Mouse (Mus musculus) left cerebral cortex, postnatal 36 days (tissue): ENCODE data around the gene Cxxc4. TPM values are rescaled to one million over a fixed set of nuclear protein-coding genes. Genes with fewer than 3 reads are reported as not detected.
"Not testable (repeated sequence)": the region's sequence is repeated elsewhere in the genome, so short reads cannot be mapped to it uniquely, and the experiment has no call there.

ENCODE experiments used
- DNase-seq, 2 experiments: peaks; one replicate each; pipeline ENCODE4 v3.0.0; 2021 to 2022; ENCODE audit warnings: low spot score in 2 of 2, mixed read lengths in 1 of 2
- intact Hi-C: fragments of 180-260 bp; cut with DNase I; formaldehyde crosslinking; loops from one replicate; pipeline ENCODE4 v1.15.1; 2025
- total RNA-seq, 2 experiments: library from RNA; stranded (reverse); gene quantifications; 2 replicates each; pipeline ENCODE4 v1.2.3; 2021

Cxxc4 gene
- 10 to 100 TPM; 20.9 to 27.9 TPM for total RNA-seq

DNA sequence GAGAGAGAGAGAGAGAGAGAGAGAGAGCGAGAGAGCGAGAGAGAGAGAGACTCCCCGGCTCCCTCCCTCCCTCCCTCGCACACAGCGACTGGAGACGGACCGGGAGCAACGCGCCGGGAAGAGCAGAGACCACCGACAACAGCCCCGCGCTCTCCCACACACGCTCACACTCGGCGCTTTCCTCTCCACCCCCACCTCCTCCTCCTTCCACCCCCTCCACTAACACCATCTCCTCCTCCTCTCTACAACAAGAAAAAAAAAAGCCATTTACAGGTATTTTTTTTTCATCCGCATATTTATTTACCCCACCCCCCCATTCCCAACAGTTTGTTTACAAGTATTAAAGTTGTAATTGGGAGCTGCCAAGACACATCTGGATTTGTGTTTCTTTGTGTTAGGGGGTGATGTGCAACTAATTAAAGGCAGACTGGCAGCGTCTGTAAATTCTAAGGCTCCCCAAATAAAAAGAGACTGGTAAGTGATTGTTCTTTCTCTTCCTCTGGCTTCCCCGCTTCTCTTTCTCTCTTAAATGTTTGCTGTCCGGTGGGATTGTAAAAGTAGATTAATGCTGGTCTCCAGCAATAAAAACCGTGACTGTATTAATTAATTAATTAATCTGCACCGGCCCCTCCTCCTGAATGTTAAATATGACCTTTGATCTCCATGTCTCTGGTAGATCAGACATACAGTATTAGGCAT is at the start of gene Cxxc4:
Cxxc4 (plus strand) TSS at position 71 of the 699 bp plus-strand sequence.
- intact Hi-C loops: loop anchor here (5.0 to 10.0 kb wide), 2 partner anchors 378 to 694 kb away; no protein-coding TSS in a partner anchor
- no peak for DNase-seq

DNA sequence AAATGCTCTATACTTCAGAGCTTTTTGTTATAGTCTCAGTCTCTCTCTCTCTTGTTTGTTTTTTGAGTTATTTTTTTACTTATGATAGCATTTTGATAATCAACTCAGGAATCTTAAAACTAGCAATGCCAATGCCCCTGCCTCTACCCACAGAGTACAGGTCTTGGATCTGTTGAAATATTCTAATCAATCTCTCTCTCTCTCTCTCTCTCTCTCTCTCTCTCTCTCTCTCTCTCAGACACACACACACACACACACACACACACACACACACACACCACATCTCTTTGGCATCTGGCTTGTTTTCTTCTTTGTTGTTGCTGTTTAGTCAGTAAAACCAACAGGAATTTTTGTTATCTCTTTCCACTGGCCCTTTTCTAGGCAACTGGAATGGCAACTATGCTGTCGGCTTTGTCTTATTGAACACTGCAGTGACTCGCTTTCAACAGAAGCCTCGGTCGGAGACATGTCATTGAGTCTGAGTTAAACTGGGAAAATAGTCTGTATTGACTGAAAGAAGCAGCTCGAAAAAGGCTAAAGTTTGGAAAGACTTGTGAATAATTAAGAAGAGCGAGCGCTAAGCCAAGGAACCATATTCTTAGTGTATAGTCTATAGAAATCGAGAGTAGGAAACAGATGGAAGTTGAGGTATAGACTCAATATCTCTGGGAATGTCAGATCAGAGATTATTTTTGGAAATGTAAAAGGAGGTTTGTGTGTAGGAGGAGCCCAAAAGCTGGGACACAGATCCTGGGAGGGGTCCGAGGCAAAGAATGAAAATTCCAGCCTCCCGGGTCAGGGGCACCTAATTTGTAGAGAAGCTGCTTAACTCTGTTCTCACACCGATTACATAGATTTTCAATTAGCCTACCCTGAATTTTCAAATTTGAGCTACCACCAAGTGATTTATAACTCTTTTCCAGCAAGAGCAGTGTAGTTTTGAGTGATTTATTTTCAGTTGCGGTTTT is 47.0 kb upstream of the Cxxc4 start:
- no peak for DNase-seq
- intact Hi-C loops: no loop called here

DNA sequence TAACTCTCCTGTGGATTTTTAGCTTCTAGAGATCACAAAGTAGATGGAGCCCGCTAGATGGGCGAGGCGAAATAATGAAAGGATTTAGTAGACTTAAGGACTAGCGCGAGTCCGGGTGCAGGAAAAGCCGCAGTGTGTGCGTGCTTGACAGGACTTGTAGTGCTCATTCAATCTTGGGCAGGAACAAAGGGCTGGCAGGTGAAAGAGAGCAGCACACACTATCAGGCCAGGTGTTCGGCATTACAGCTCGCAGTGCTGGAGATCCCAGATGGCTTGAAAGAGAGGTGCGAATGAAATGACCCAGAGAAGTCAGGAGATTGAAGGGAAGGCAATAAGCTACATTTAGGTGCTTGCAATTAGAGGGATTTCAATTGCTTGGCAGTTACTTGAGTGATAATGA is 46.2 kb upstream of the Cxxc4 start:
- peak in 1 of 2 experiments; percentile 10 for DNase-seq
- intact Hi-C loops: no loop called here

DNA sequence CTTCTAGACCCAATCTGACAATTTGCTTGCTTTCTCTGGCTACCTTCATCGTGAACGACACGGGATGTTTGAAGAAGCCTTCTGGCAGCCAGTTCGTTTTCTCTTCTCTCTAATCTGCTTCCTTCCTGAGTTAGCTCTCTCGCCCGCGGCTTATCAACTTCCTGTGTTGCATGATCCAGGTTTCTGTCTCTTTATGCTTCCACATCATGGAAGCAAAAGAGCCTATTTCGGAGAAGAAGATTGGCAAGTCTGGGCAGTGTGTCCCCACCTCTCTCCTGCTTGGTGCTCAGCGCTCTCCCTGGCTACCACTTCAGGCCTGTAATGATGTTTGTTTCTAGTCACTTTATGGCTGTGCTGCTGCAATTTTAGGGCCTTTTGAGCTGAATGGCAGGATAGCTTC is 36.4 kb upstream of the Cxxc4 start:
- intact Hi-C loops: no loop called here
- no peak for DNase-seq

DNA sequence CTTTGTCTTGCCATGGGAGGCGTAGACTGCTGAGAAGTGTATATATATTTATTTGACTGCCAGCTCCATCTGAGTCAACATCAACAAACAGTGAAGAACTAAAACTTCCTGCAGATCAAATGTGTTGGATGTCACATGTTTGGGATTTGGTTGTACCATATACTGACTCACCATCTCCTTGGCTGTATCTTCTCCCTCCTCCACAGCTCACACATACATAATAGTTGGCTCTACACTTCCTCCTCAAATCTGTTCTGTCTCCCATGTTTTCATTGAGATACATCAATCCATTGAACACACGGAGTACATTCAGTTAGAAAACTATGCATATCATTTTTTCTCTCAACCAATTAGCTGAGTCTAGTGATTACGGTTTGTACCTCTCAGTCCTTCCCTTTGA is 29.7 kb upstream of the Cxxc4 start:
- intact Hi-C loops: no loop called here
- no peak for DNase-seq

DNA sequence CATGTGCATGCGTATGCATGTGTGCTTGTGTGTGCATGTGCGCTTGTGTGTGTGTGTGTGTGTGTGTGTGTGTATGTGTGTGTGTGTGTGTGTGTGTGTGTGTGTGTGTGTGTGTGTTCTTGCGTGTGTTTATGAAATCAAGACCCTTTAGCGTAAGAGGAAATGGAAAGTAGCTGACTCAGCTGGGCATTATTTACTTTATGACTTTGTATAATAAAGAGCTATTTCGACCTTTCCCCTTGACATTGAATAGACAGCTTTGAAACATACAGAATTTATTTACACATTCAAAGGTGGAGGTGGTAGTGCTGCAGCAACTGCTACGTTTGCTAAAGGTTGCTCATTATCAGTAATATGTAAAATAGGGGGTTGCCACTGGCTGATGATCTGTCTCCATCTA is 25.3 kb upstream of the Cxxc4 start:
- DNase-seq: no peak
- intact Hi-C loops: no loop called here

DNA sequence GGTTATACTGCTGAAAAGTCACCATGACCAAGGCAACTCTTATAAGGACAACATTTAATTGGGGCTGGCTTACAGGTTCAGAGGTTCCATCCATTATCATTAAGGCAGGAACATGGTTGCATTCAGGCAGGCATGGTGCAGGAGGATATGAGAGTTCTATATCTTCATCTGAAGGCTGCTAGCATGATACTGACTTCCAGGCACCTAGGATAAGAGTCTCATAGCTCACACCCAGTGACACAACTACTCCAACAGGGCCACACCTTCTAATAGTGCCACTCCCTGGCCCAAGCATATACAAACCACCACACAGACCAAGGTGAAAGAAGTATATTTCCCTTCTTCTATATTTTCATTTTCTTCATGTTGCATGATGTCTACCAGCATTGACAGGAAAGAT is 16.4 kb upstream of the Cxxc4 start:
- DNase-seq, intact Hi-C loops: not testable (repeated sequence)

DNA sequence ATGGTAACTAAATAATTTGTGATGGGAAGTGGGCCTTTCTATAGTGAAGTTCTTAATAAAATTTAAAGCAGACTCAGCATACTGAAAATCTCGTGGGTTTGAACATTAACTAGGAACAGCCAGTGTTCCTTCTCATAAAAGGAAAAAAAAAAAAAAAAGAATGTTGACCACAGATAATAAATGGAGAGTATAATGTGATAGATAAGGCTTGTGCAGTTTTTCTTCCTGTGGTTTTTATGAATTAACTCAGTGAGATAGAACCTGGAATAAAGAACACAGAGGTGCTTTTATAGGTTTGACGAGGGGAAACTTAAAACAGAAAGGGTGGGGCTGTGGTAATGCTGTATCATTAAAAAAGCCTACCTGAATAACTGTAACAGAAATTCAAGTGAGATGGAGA is 15.3 kb upstream of the Cxxc4 start:
- no peak for DNase-seq
- intact Hi-C loops: no loop called here

DNA sequence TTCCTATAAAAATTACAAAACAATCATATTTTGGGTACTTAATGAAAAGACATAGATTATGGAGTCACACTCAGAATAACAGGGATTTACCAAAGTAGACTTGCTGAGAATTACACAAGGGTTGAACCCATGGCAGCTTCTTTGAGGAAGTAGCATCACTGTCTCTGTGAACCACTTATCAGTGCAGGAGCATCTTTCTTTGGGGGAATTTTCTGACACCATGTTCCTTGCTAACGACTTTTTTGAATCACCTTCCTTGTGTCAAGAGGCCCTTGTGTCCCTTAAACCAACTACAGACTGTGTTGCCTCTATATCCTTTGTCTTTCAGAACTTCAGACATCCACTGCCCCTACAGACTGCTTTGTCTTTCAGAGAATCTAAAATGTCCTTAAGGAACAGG is 13.7 kb upstream of the Cxxc4 start:
- intact Hi-C loops: no loop called here

DNA sequence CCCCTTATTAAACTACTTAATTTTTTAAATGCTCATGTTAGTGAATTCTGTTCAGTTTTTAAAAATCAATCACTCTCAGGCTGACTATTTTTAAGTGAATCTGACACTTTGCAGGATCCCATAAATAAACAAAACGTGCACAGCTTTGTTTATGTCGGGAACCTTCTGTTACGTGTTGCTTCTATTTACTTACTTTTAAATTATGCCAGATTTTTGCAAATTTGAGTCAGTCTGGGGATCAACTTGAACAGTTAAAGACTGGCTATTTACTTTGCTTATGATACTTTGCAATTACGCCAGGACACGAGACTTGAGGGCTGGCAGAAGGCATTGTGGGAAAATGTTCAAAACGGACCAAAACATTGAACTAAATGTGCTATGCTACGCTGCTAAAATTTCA is 12.3 kb upstream of the Cxxc4 start:
- intact Hi-C loops: no loop called here

More for the DNA sequence above, 13.7 kb upstream of the Cxxc4 start:
- DNase-seq: no peak

DNA sequence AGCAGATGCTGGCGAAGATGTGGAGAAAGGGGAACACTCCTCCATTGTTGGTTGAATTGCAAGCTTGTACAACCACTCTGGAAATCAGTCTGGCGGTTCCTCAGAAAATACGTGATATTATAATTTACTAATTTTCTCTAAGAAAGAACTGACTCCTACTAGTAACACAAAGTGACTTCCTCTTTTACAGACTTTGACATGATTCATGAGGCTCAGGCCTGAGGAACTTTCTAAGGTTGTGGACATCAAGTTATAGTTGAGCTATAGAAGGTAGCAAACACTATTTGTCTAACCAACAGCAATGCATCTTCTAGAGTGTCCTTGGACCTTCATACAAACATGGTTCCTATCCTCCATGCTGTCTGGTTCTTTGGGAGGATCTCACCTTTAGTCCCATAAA is 10.4 kb upstream of the Cxxc4 start:
- intact Hi-C loops: no loop called here

More for the DNA sequence above, 12.3 kb upstream of the Cxxc4 start:
- no peak for DNase-seq

DNA sequence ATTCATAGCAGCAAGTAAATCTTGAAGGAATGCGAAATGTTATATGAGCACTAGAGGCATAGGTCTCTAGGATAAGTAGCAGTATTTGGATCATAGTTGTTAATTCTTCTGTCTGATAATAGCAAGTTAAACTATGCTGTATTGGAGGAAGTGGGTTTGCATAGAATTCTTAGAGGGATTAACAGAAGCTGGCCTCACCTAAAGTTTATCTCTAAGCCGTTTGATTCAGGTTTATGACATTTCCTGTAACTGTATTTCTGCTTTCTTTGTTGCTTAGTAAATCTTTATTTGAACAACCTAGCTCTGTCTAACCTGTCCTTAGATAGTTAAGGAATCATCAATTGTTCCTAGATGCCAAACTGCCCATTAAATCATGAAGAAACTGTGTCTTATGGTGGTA is 3.5 kb upstream of the Cxxc4 start:
- intact Hi-C loops: loop anchor here (10.0 kb wide), 1 partner anchor 382 kb away; no protein-coding TSS in a partner anchor
- DNase-seq: no peak

More for the DNA sequence above, 10.4 kb upstream of the Cxxc4 start:
- DNase-seq: no peak

DNA sequence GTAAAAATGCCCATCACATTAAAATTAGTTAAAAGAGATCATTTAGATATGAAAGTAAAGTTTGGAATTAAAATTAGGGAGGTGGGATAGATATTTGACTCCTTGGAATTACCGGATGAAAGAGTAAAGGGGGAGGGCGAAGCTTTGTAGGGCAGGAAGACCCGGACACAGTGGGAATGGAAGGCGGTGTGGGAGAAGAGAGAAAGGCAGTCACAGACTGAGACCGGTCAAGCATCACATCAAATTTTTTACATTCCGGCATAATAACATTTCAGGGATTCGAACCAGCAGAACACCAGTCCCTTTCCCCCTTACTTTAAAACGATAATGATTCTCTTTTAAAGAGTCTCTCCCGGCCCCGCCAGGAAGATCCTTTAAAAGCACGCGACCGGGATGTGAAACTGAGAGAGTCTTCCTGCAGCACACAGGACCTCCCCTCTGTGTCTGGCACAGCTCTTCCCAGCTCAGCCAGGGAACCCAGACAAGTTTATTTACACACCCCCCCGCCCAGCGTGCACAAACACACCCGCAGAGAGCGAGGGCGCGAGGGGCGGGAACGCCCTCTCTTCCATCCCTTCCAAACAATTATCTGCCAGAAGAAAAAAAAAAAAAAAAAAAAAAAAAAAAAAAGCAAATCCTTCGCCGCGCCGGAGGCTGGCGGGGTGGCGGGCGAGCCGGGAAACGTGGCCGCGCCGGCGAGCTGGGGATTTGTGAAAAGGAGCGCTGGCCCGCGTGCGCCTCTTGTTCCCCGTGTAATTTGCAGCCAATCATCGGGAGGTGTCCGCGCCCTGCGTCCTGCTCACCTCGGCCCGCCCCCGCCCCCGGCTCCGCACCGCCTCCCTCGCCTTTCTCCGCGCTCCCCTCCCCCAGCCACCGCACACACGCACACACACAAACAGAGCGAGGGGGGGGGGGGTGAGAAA is 532 bp upstream of the Cxxc4 start:
- intact Hi-C loops: loop anchor here (5.0 to 10.0 kb wide), 2 partner anchors 379 to 693 kb away; no protein-coding TSS in a partner anchor

DNA sequence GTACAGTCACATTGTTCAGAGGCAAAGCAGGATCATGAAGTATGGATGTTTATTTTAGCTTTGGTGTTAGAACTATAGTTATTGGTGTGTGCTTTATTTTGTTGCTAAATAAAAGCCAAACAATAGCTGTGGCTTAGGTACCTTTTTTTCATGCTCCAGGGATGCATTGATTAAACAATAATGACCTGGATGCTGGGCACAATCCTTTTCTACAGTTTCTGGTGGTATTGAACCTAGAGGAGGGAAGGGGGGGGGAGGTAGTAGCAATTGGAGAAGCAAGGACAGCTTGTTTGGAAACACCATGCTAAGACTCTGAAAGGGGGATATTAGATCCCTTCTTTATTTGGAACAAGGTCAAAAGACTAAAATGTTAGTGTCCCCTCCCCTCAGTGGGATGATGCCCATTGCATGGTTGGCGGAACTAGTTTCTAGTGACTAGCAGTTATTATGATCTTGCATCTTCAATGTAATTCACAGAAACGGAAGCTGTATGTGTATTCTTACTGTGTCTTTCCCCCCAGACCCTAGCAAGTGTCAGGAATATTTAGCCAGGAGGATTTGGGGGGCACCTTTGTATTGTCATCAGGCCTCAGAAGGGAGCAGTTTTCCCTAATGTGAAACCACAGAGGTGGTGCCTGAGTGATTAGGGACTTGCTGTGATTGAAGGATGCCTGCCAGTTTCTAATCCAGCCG is 975 bp downstream of the Cxxc4 start:
- no peak for DNase-seq
- intact Hi-C loops: loop anchor here (5.0 to 10.0 kb wide), 2 partner anchors 378 to 695 kb away; no protein-coding TSS in a partner anchor

More for the DNA sequence above, 532 bp upstream of the Cxxc4 start:
- DNase-seq: peak; percentile 69

DNA sequence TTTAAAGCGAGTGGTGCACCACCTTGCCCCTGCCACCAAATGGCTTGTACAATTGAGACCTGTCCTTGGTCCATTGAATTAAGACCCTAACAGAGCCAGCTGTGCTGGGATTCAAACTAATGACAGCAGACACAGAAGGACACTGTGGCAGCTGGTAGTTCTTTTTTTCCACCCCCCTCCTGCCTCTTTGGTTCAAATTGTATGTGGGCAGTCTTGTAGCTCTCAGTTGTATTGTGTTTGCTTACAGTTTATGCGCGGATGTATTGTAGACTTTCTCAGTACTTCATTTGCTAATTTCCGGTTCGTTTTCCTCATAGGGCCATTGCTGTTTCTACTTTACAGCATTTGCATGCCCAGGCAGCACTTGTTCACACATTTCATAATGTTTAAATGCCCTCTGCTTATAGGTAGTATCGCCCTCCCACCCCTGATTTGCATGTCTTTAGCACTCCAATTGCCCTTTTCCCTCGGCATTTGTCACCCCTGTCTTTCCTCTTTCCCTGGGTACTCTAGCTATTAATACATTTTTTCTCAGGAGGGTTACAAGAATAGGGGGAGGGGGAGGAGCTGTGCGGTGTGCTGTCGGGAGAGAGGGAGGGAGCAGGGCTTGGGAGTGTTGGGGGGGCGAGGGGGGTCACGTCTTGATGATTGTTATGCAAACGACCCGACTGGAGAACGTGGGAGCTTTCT is 2.5 kb downstream of the Cxxc4 start:
- DNase-seq: peak; percentile 20 to 24
- intact Hi-C loops: loop anchor here (2.0 to 10.0 kb wide), 4 partner anchors 64 to 696 kb away; no protein-coding TSS in a partner anchor

DNA sequence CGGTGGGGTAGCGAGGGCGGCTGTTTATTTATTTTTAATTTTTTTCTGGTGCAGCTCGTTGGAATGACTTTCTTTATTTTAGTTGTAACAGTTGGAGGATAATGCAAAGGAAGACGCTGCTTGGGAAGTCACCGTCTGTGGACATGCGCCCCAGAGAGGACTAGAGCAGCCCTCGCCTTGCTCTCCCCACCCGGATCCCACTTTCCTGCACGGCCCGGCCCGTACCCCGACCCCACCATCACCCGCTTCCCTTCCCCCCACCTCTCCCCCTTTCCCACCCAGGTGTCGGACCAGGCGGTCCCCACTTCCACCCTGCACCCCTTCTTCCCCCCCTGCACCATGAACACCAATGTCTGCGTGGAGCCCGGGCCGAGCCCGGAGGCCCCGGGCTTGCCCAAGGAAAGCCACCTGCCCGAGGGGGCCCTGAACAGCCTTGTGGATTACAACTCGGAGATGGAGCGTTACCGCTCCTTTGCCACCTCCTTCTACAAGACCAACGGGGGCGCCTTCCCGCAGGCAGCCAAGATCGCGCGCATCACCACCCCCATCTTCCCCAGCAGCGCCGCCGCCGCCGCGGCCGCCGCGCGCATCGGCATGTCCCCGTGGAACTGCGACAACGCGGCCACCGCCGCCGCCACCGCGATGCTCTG is 3.2 kb downstream of the Cxxc4 start:
- intact Hi-C loops: loop anchor here (2.0 to 10.0 kb wide), 4 partner anchors 63 to 697 kb away; no protein-coding TSS in a partner anchor
- peak; percentile 76 to 79 for DNase-seq

DNA sequence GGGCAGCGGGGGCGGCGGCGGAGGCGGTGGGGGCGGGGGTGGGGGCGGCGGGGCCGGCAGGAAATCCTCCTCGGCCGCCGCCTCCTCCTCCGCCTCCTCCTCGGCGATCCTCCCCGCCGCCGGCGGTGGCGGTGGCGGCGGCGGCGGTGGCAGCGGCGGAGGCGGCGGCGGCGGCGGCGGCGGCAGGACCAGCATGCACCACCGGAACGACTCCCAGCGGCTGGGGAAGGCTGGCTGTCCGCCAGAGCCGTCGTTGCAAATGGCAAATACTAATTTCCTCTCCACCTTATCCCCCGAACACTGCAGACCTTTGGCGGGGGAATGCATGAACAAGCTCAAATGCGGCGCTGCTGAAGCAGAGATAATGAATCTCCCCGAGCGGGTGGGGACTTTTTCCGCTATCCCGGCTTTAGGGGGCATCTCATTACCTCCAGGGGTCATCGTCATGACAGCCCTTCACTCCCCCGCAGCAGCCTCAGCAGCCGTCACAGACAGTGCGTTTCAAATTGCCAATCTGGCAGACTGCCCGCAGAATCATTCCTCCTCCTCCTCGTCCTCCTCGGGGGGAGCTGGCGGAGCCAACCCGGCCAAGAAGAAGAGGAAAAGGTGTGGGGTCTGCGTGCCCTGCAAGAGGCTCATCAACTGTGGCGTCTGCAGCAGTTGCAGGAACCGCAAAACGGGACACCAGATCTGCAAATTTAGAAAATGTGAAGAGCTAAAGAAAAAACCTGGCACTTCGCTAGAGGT is 3.9 kb downstream of the Cxxc4 start:
- DNase-seq: peak; percentile 71 to 74
- intact Hi-C loops: loop anchor here (2.0 to 10.0 kb wide), 5 partner anchors 63 to 925 kb away; partner anchors contain the start of gene Ppa2
